Mouse (Mus musculus) neural tube, embryonic 13.5 days (tissue): Measurements from ENCODE around the gene Elp5. TPM values are rescaled to one million over a fixed set of nuclear protein-coding genes. Genes with fewer than 3 reads are reported as not detected.

Experiments used
- ATAC-seq: fragments of 200-750 bp; cut with Nextera tagmentation; 2 replicates; pipeline ENCODE4 v1.8.0; 2017; ENCODE audit warnings: low read depth, mild to moderate bottlenecking, moderate TSS enrichment, moderate library complexity
- H3K27ac ChIP-seq: fragments of 300-500 bp; sonication (generic); replicated peaks from 2 replicates; pipeline ENCODE4 v1.5.1; 2015; ENCODE audit warnings: moderate library complexity, mild to moderate bottlenecking, inconsistent platforms
- H3K27me3 ChIP-seq: fragments of 300-500 bp; sonication (generic); 2 replicates; pipeline ENCODE4 v1.6.1; 2015; ENCODE audit warnings: mild to moderate bottlenecking, inconsistent platforms
- H3K36me3 ChIP-seq: fragments of 300-500 bp; sonication (generic); 2 replicates; pipeline ENCODE4 v1.6.1; 2015; ENCODE audit warnings: mild to moderate bottlenecking, inconsistent platforms
- H3K4me1 ChIP-seq: fragments of 300-500 bp; sonication (generic); replicated peaks from 2 replicates; pipeline ENCODE4 v1.6.1; 2015; ENCODE audit warnings: inconsistent platforms
- H3K4me2 ChIP-seq: fragments of 300-500 bp; sonication (generic); 2 replicates; pipeline ENCODE4 v1.6.1; 2015; ENCODE audit warnings: inconsistent platforms, mild to moderate bottlenecking, moderate library complexity
- H3K4me3 ChIP-seq: fragments of 300-500 bp; sonication (generic); 2 replicates; pipeline ENCODE4 v1.5.1; 2015; ENCODE audit warnings: mild to moderate bottlenecking, inconsistent platforms
- H3K9ac ChIP-seq: fragments of 300-500 bp; sonication (generic); 2 replicates; pipeline ENCODE4 v1.6.1; 2015; ENCODE audit warnings: moderate library complexity, mild to moderate bottlenecking, inconsistent platforms
- H3K9me3 ChIP-seq: fragments of 300-500 bp; sonication (generic); 2 replicates; pipeline ENCODE4 v1.6.1; 2016; ENCODE audit warnings: inconsistent platforms
- WGBS: fragments of 180-500 bp; shearing (Covaris S2); methylation state at CpG from one replicate; pipeline ENCODE4 v1.1.7; 2015; 5-methylcytosine and 5-hydroxymethylcytosine counted together
- microRNA counts: library from miRNA; unstranded; fragments of <30 nt; microRNA quantifications from one replicate; lab custom pipeline; 2016
- microRNA-seq: library from miRNA; unstranded; fragments of <30 nt; microRNA quantifications from one replicate; pipeline ENCODE4, GENCODE M21; 2016
- polyA plus RNA-seq: library from polyadenylated mRNA; unstranded; fragments of >200 nt; fragmentation: Nextera tagmentation; extraction: Ambion mirVana; gene quantifications from 2 replicates; pipeline ENCODE4 v1.2.1, GENCODE M21; 2015

The Elp5 gene
- polyA plus RNA-seq, 1 experiment from 2014 or later, result 162 TPM

DNA sequence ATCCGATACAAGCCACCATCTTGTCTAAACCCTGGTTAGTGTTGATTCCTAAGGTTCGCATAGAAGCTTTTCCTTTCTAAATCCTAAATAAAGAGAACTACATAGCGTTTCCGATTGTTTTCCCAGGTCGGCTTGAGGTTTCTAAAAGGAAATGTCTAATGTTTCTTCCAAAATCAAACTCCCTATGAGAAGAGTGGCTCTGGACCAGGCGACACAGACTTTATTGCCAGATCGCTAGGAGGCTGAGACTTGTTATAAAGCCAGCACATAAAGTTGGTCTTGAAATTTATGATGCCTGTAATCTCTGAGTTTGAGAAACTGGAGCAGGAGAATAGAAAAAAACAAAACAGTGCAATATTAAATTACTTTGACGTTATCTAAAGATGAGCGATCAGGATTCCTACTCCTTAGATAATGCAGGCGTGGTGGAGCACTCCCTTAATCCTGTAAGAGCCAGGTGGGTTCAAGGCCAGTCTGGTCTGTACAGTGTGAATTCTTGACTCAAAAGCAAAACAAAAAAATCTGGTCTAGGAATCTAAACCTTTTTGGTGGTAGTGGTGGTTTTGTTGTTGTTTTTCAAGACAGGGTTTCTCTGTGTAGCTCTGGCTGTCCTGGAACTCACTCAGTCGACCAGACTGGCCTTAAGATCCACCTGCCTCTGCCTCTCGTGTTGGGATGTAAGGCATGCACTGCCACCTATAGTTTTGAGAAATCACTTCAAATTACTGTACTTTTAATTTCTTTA is 60.1 kb downstream of the Elp5 start:
- peaks cover 21% of the 10 kb centered on the region for H3K36me3 ChIP-seq
- WGBS, result 5% methylated on average over 12 of the region's 12 CpGs
- H3K9ac ChIP-seq, result peak overlapping the region; percentile 71
- peak overlapping the region; percentile 92 for H3K27ac ChIP-seq
- H3K27me3 ChIP-seq, result no peaks in the 10 kb centered on the region
- peak overlapping the region; percentile 92 for H3K4me3 ChIP-seq
- peak overlapping the region; percentile 58 for H3K4me2 ChIP-seq
- H3K4me1 ChIP-seq, result peaks cover 32% of the 10 kb centered on the region
- ATAC-seq, result no peak
- H3K9me3 ChIP-seq, result no peaks in the 10 kb centered on the region

DNA sequence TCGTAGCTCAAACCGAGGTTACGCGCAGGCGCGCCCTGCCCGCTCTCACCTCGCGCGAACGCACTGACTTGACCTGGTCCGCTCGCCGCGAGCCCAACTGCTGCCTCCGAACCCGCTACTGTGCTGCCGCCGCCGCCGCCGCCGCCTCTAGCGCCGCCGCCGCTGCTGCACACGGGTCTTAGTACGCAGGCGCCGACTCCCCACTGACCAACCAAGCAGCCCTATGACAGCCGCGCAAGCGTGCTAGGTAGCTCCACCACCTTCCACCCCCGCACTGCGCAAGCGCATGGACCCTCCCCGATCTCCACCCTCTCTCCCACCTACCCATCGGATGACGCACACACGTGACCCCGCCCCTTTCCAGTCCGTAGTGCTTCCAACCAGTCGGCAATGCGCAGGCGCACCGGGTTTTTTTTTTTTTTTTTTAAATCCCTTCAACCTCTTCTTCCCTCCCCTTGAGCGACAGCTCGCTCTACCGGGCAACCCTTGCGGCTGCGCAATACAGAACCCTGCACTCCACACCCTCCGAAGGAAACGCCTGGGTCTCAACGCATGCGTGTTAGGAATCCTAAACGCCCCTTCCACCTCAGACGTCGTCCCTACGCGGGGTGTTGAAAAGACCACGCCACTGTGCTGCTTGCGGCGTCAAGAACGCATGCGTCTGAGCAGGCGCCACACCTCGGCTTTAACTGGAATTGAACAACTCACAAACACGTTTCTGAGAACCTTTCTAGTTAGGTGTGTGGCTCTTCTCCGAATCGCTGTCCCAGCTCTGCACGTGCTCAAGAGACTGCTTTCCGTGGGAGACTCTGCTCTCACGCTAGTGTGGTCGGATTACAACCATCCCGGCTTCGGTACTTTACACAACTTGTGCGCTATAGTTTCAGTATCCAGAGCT is 61.0 kb downstream of the Elp5 start, which contains the start of gene Eif5a:
Eif5a (minus strand) TSS at position 845 of the 898 bp plus-strand sequence.
- Histone ChIP-seq H3K9me3 (no peaks in the 10 kb centered on the region), H3K27ac (peak within 1 kb of the TSS; percentile 93), H3K4me1 (peaks cover 32% of the 10 kb centered on the region), H3K4me2 (peak within 1 kb of the TSS; percentile 98), H3K36me3 (peaks cover 29% of the 10 kb centered on the region), H3K4me3 (peak within 1 kb of the TSS; percentile 92), H3K27me3 (no peaks in the 10 kb centered on the region), H3K9ac (peak within 1 kb of the TSS; percentile 91)
- WGBS, result under 1% methylated on average over 78 of the region's 78 CpGs
- peak; percentile 97 for ATAC-seq

- no peaks in the 10 kb centered on the region for H3K9me3 ChIP-seq
- H3K27me3 ChIP-seq, result no peaks in the 10 kb centered on the region
- H3K27ac ChIP-seq, result peak overlapping the region; percentile 93
- H3K4me3 ChIP-seq, result peak overlapping the region; percentile 92
- 0% methylated on average over 55 of the region's 65 CpGs for WGBS
- peak; percentile 16 for ATAC-seq
- peaks cover 39% of the 10 kb centered on the region for H3K36me3 ChIP-seq
- peak overlapping the region; percentile 98 for H3K4me2 ChIP-seq
- H3K4me1 ChIP-seq, result peaks cover 41% of the 10 kb centered on the region
- H3K9ac ChIP-seq, result peak overlapping the region; percentile 91
These were observed 61.9 kb downstream of the Elp5 start for GRCm38 (mm10) chr11:69920266-69921031.

GRCm38 (mm10) chr11:69919661-69920265 is 62.6 kb downstream of the Elp5 start:
- ATAC-seq, result no peak
- peak overlapping the region; percentile 92 for H3K4me3 ChIP-seq
- under 1% methylated on average over 17 of the region's 17 CpGs for WGBS
- H3K27ac ChIP-seq, result peak overlapping the region; percentile 93
- H3K4me2 ChIP-seq, result peak overlapping the region; percentile 98
- no peaks in the 10 kb centered on the region for H3K9me3 ChIP-seq
- peaks cover 48% of the 10 kb centered on the region for H3K4me1 ChIP-seq
- peak overlapping the region; percentile 91 for H3K9ac ChIP-seq
- no peaks in the 10 kb centered on the region for H3K27me3 ChIP-seq
- peaks cover 45% of the 10 kb centered on the region for H3K36me3 ChIP-seq

- no peak for ATAC-seq
- 83% methylated on average over 9 of the region's 9 CpGs for WGBS
These were observed 63.3 kb downstream of the Elp5 start for GRCm38 (mm10) chr11:69919053-69919452.

More at GRCm38 (mm10) chr11:69919053-69919452, 63.3 kb downstream of the Elp5 start:
- H3K27ac ChIP-seq, result peak overlapping the region; percentile 93
- peak overlapping the region; percentile 91 for H3K9ac ChIP-seq
- H3K36me3 ChIP-seq, result peaks cover 46% of the 10 kb centered on the region
- no peaks in the 10 kb centered on the region for H3K9me3 ChIP-seq
- peaks cover 54% of the 10 kb centered on the region for H3K4me1 ChIP-seq
- peak overlapping the region; percentile 92 for H3K4me3 ChIP-seq
- no peaks in the 10 kb centered on the region for H3K27me3 ChIP-seq
- H3K4me2 ChIP-seq, result peak overlapping the region; percentile 98

MicroRNA genes within 50 kb of the gene (microRNA counts, 519-probe panel; counts per million panel counts)
- microRNA mmu-miR-324-3p (lab: Ali Mortazavi, UCI) (not detected), microRNA mmu-miR-324-5p (lab: Ali Mortazavi, UCI) (3,891 counts per million, percentile 61 among the panel's probes with 10 or more counts)

Small RNAs within 50 kb of the gene (microRNA-seq; reads per million reads assigned to microRNA genes)
- gene Gm44349 (not detected), gene Mir324 (1,875 reads per million, percentile 85 among the genes with 10 or more reads in this experiment)

Other genes with a start within 250 kb of the Elp5 start
- gene Polr2a, start 223.9 kb downstream of the Elp5 start, polyA plus RNA-seq, result 22.9 and 27.2 TPM in 2 replicates
- 0.13 TPM in 1 of 2 replicates, not detected in the other for gene Slc35g3, start 220.5 kb downstream of the Elp5 start, polyA plus RNA-seq
- gene Zbtb4, start 216.6 kb downstream of the Elp5 start, polyA plus RNA-seq, result 2.5 and 2.9 TPM in 2 replicates
- gene Chrnb1, start 186.6 kb downstream of the Elp5 start, polyA plus RNA-seq, result 2.4 and 4.5 TPM in 2 replicates
- 6.8 and 8.9 TPM in 2 replicates for gene Fgf11, start 180.7 kb downstream of the Elp5 start, polyA plus RNA-seq
- gene Tmem102, start 176.9 kb downstream of the Elp5 start, polyA plus RNA-seq, result 0.74 and 1.4 TPM in 2 replicates
- not detected in 2 replicates for gene Gm39566, start 167.2 kb downstream of the Elp5 start, polyA plus RNA-seq
- gene Spem2, start 164.1 kb downstream of the Elp5 start, polyA plus RNA-seq, result not detected in 2 replicates
- 0.43 and 0.98 TPM in 2 replicates for gene Spem1, start 160.3 kb downstream of the Elp5 start, polyA plus RNA-seq
- 17.1 and 18.1 TPM in 2 replicates for gene Nlgn2, start 144.7 kb downstream of the Elp5 start, polyA plus RNA-seq
- gene Tmem256, start 144.0 kb downstream of the Elp5 start, polyA plus RNA-seq, result 321 and 416 TPM in 2 replicates
- gene Plscr3, start 136.1 kb downstream of the Elp5 start, polyA plus RNA-seq, result 62.5 and 65.6 TPM in 2 replicates
- gene Tnk1, start 123.8 kb downstream of the Elp5 start, polyA plus RNA-seq, result 0.29 and 0.51 TPM in 2 replicates
- gene Tmem95, start 104.5 kb downstream of the Elp5 start, polyA plus RNA-seq, result not detected in 2 replicates
- 2.0 and 3.3 TPM in 2 replicates for gene Kctd11, start 101.1 kb downstream of the Elp5 start, polyA plus RNA-seq
- 0.28 and 0.80 TPM in 2 replicates for gene Acap1, start 87.0 kb downstream of the Elp5 start, polyA plus RNA-seq
- 10.9 and 11.7 TPM in 2 replicates for gene 2810408A11Rik, start 81.5 kb downstream of the Elp5 start, polyA plus RNA-seq
- 13.8 and 20.5 TPM in 2 replicates for gene Neurl4, start 81.4 kb downstream of the Elp5 start, polyA plus RNA-seq
- gene Gps2, start 68.6 kb downstream of the Elp5 start, polyA plus RNA-seq, result 60.4 and 76.5 TPM in 2 replicates
- 1,157 and 1,178 TPM in 2 replicates for gene Eif5a, start 60.6 kb downstream of the Elp5 start, polyA plus RNA-seq
- 4.7 and 5.0 TPM in 2 replicates for gene Ybx2, start 46.7 kb downstream of the Elp5 start, polyA plus RNA-seq
- 3.6 and 6.4 TPM in 2 replicates for gene Slc2a4, start 34.3 kb downstream of the Elp5 start, polyA plus RNA-seq
- 0.33 and 1.7 TPM in 2 replicates for gene Cldn7, start 17.7 kb downstream of the Elp5 start, polyA plus RNA-seq
- gene Ctdnep1, start 1.4 kb downstream of the Elp5 start, polyA plus RNA-seq, result 21.5 and 22.5 TPM in 2 replicates
- 679 and 746 TPM in 2 replicates for gene Gabarap, start 8.6 kb upstream of the Elp5 start, polyA plus RNA-seq
- 74.2 and 76.3 TPM in 2 replicates for gene Phf23, start 13.3 kb upstream of the Elp5 start, polyA plus RNA-seq
- gene Dvl2, start 18.1 kb upstream of the Elp5 start, polyA plus RNA-seq, result 26.7 and 28.8 TPM in 2 replicates
- 58.2 and 60.9 TPM in 2 replicates for gene Acadvl, start 32.9 kb upstream of the Elp5 start, polyA plus RNA-seq
- 23.1 and 23.5 TPM in 2 replicates for gene Dlg4, start 34.4 kb upstream of the Elp5 start, polyA plus RNA-seq
- 1.4 and 2.6 TPM in 2 replicates for gene Asgr1, start 71.6 kb upstream of the Elp5 start, polyA plus RNA-seq
- gene Asgr2, start 110.1 kb upstream of the Elp5 start, polyA plus RNA-seq, result 0.39 TPM in 1 of 2 replicates, not detected in the other
- gene Mgl2, start 147.8 kb upstream of the Elp5 start, polyA plus RNA-seq, result 0.21 and 0.39 TPM in 2 replicates
- 0.55 and 0.64 TPM in 2 replicates for gene Clec10a, start 173.7 kb upstream of the Elp5 start, polyA plus RNA-seq
- 3.0 and 3.4 TPM in 2 replicates for gene Slc16a11, start 230.2 kb upstream of the Elp5 start, polyA plus RNA-seq
- gene Slc16a13, start 238.5 kb upstream of the Elp5 start, polyA plus RNA-seq, result 14.7 and 15.8 TPM in 2 replicates
- gene Bcl6b, start 247.3 kb upstream of the Elp5 start, polyA plus RNA-seq, result 6.0 and 6.1 TPM in 2 replicates